Mouse (Mus musculus) forebrain, embryonic 12.5 days (tissue): ENCODE measurements at regions not wholly inside any gene's neighbourhood (a gene's known extent, or its start where the extent isn't known, plus 50 kb on each side); places are given as distances from the start of the nearest gene placed in this dataset.

ENCODE experiments used
- ATAC-seq: fragments of 200-750 bp; cut with Nextera tagmentation; 2 replicates; pipeline ENCODE4 v1.8.0; 2017; ENCODE audit warnings: moderate TSS enrichment; ENCODE audit not compliant: low FRiP score
- H3K27ac ChIP-seq: fragments of 300-500 bp; sonication (generic); 2 replicates; pipeline ENCODE4 v1.5.1; 2016; ENCODE audit warnings: mild to moderate bottlenecking
- H3K27me3 ChIP-seq: fragments of 300-500 bp; sonication (generic); 2 replicates; pipeline ENCODE4 v1.6.1; 2016; ENCODE audit warnings: mild to moderate bottlenecking
- H3K36me3 ChIP-seq: fragments of 300-500 bp; sonication (generic); replicated peaks from 2 replicates; pipeline ENCODE4 v1.6.1; 2016; ENCODE audit warnings: mild to moderate bottlenecking
- H3K4me1 ChIP-seq: fragments of 300-500 bp; sonication (generic); 2 replicates; pipeline ENCODE4 v1.6.1; 2016
- H3K4me2 ChIP-seq: fragments of 300-500 bp; sonication (generic); 2 replicates; pipeline ENCODE4 v1.6.1; 2016; ENCODE audit warnings: mild to moderate bottlenecking, moderate library complexity
- H3K4me3 ChIP-seq: fragments of 300-500 bp; sonication (generic); replicated peaks from 2 replicates; pipeline ENCODE4 v1.5.1; 2016; ENCODE audit warnings: mild to moderate bottlenecking
- H3K9ac ChIP-seq: fragments of 300-500 bp; sonication (generic); 2 replicates; pipeline ENCODE4 v1.6.1; 2016; ENCODE audit warnings: mild to moderate bottlenecking
- H3K9me3 ChIP-seq: fragments of 300-500 bp; sonication (generic); 2 replicates; pipeline ENCODE4 v1.6.1; 2016
- WGBS: fragments of 180-500 bp; shearing (Covaris S2); methylation state at CpG from one replicate; pipeline ENCODE4 v1.1.7; 2016; 5-methylcytosine and 5-hydroxymethylcytosine counted together

DNA sequence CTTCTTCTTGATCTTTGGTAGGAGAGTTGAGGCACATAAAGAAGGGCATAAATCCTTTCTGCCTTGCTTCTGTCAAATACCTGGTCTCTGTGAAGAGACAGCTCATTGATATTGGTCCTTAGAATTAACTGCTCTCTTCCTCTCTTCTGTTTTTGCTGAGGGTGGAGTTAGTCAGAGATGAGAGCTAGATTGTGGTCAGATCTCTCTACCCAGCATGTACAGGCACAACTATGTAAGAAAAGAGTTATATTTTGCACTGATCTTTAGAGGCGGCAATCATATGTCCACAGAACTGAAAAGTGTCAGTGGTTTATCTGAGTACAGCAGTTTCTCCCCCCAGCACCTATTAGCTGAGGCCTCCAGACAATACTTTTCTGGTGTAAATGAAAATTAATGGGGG, 65.5 kb upstream of the Agbl1 start:
- Histone ChIP-seq H3K27me3 (no peaks in the 10 kb centered on the region), H3K36me3 (no peaks in the 10 kb centered on the region), H3K4me2 (no peak overlapping the region), H3K4me1 (no peaks in the 10 kb centered on the region), H3K9ac (no peak overlapping the region), H3K9me3 (no peaks in the 10 kb centered on the region), H3K4me3 (no peak overlapping the region), H3K27ac (no peak overlapping the region)
- 92% methylated on average over 1 of the region's 1 CpGs for WGBS
- ATAC-seq, result no peak

DNA sequence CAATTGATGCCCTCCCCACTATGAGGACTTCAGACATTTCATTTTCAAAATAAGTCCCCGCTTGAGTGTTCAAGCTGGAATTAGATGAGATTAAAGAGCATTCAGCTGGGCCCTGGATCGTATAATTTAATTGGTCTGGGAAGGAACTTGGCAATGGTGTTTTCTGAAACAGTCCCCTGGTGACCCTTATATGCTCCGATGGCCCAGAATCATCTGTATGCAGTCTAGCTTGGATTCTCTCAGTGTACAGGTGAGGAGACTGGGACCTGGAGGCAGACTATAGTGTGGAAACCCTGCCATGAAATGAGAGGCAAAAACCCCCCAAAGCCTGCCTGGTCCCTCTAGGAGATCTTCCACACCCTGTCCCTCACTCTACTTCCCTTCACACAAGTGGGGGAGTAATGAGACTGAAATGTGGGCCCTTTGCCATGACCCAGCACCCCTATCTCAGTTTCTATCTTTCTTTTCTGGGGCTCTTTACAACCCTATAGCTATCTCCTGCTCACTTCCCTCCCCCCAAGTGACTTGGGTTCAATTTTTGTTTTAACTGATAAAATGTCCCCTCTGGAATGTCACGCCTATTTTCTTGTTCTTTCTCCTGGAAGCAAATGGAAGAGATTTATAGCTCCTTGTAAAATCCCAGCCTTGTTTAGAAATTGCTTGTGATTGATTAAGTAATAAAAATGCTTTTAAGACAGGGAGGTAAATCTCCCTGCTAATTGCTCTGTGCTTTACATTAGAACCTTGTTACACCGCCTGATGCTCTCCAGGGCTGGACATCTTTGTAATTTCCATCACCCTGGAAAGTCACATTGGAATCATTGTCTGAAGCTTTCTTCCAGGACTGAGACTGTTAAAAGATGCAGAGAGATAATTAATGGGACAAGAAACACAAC, 64.7 kb upstream of the Agbl1 start:
- ATAC-seq, result no peak
- H3K36me3 ChIP-seq, result no peaks in the 10 kb centered on the region
- H3K4me1 ChIP-seq, result no peaks in the 10 kb centered on the region
- H3K4me2 ChIP-seq, result no peak overlapping the region
- no peak overlapping the region for H3K4me3 ChIP-seq
- 91% methylated on average over 5 of the region's 5 CpGs for WGBS
- H3K27ac ChIP-seq, result no peak overlapping the region
- H3K9ac ChIP-seq, result no peak overlapping the region
- no peaks in the 10 kb centered on the region for H3K9me3 ChIP-seq
- no peaks in the 10 kb centered on the region for H3K27me3 ChIP-seq

DNA sequence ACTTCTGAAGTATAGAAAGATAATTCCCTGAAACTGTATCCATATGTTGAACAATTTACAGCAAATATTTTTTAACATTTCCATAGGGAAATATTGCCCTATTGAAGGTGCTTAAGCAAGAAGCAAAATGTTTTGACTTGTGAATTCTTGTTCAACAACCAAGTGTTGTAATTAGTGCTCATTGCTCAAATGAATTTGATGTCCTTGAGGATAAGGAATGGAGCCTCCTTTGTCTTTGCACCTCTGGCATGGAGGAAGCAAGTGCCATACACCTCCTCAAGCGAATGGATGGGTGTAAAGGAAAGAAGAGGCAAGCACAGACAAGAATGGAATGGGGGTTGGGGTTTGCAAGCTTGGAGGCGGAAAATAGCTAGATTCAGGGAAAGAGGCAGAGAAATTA, 59.2 kb upstream of the Agbl1 start:
- no peak overlapping the region for H3K27ac ChIP-seq
- WGBS, result 82% methylated on average over 2 of the region's 2 CpGs
- no peaks in the 10 kb centered on the region for H3K9me3 ChIP-seq
- ATAC-seq, result no peak
- H3K4me2 ChIP-seq, result no peak overlapping the region
- H3K4me3 ChIP-seq, result no peak overlapping the region
- H3K4me1 ChIP-seq, result no peaks in the 10 kb centered on the region
- H3K9ac ChIP-seq, result no peak overlapping the region
- no peaks in the 10 kb centered on the region for H3K27me3 ChIP-seq
- H3K36me3 ChIP-seq, result no peaks in the 10 kb centered on the region

DNA sequence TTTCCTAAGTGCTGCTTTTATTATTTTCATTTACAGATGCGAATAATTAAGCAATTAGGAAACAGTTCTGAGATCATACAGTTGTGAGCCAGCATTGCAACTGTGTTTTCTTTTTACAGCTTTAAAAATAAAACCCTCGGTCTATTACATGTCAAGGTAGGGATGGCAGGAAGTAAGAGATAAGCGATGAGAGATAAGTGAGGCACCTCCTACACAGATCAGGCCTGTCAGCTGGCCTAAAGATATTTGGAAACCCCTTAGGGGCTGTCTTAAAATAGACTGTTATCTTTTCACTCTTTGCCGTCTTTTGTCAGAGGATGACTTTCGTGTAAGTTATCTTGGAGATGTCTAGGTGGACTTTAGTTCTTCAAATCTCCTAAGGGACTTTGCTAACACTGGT, 53.5 kb upstream of the Agbl1 start:
- Histone ChIP-seq H3K9me3 (no peaks in the 10 kb centered on the region), H3K27me3 (no peaks in the 10 kb centered on the region), H3K4me2 (no peak overlapping the region), H3K4me3 (no peak overlapping the region), H3K27ac (no peak overlapping the region), H3K36me3 (no peaks in the 10 kb centered on the region), H3K9ac (no peak overlapping the region), H3K4me1 (no peaks in the 10 kb centered on the region)
- WGBS, result 72% methylated on average over 5 of the region's 5 CpGs
- ATAC-seq, result no peak

DNA sequence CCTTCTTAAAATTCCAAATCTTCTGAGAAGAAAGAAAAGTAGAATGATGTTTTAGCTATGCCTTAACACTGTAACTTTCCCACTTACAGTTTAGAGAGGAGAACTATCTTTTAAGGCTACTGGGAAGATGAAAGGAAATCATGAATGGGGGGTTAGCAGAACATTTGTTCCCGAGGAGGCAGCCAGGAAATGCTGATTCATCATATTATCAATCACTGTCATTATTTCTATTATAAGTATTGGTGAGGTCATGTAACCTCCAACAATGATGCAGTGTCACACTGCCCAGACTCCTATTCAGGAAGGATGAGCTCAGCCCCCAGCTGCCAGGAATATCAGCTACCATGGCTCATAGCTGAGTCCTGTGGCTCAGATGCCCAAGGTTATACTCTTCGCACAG, 52.3 kb upstream of the Agbl1 start:
- no peaks in the 10 kb centered on the region for H3K9me3 ChIP-seq
- 79% methylated on average over 2 of the region's 2 CpGs for WGBS
- no peaks in the 10 kb centered on the region for H3K4me1 ChIP-seq
- no peaks in the 10 kb centered on the region for H3K36me3 ChIP-seq
- no peak overlapping the region for H3K9ac ChIP-seq
- no peak overlapping the region for H3K4me2 ChIP-seq
- no peaks in the 10 kb centered on the region for H3K27me3 ChIP-seq
- H3K4me3 ChIP-seq, result no peak overlapping the region
- no peak overlapping the region for H3K27ac ChIP-seq
- ATAC-seq, result no peak
